Mouse (Mus musculus) forebrain, embryonic 15.5 days (tissue): Measurements from ENCODE around the gene Agtrap. TPM values are rescaled to one million over a fixed set of nuclear protein-coding genes. Genes with fewer than 3 reads are reported as not detected.
A peak's percentile ranks its signal among the peaks of the same experiment; 100 is the strongest.
"Not testable (repeated sequence)": the region's sequence is repeated elsewhere in the genome, so short reads cannot be mapped to it uniquely, and the experiment has no call there.

Source experiments
- ATAC-seq: fragments of 200-750 bp; cut with Nextera tagmentation; replicated peaks from 2 replicates; pipeline ENCODE4 v1.8.0; 2017; ENCODE audit warnings: mild to moderate bottlenecking, moderate TSS enrichment, moderate library complexity
- H3K27ac ChIP-seq: fragments of 300-500 bp; sonication (generic); replicated peaks from 2 replicates; pipeline ENCODE4 v1.5.1; 2015; ENCODE audit warnings: mild to moderate bottlenecking, inconsistent platforms
- H3K27me3 ChIP-seq: fragments of 300-500 bp; sonication (generic); 2 replicates; pipeline ENCODE4 v1.6.1; 2015; ENCODE audit warnings: inconsistent platforms
- H3K36me3 ChIP-seq: fragments of 300-500 bp; sonication (generic); 2 replicates; pipeline ENCODE4 v1.6.1; 2015; ENCODE audit warnings: mild to moderate bottlenecking, inconsistent platforms
- H3K4me1 ChIP-seq: fragments of 300-500 bp; sonication (generic); 2 replicates; pipeline ENCODE4 v1.6.1; 2015; ENCODE audit warnings: inconsistent platforms
- H3K4me2 ChIP-seq: fragments of 300-500 bp; sonication (generic); replicated peaks from 2 replicates; pipeline ENCODE4 v1.6.1; 2015; ENCODE audit warnings: mild to moderate bottlenecking, inconsistent platforms
- H3K4me3 ChIP-seq: fragments of 300-500 bp; sonication (generic); 2 replicates; pipeline ENCODE4 v1.5.1; 2015; ENCODE audit warnings: mild to moderate bottlenecking, inconsistent platforms
- H3K9ac ChIP-seq: fragments of 300-500 bp; sonication (generic); replicated peaks from 2 replicates; pipeline ENCODE4 v1.6.1; 2015; ENCODE audit warnings: mild to moderate bottlenecking, inconsistent platforms
- H3K9me3 ChIP-seq: fragments of 300-500 bp; sonication (generic); 2 replicates; pipeline ENCODE4 v1.6.1; 2016; ENCODE audit warnings: inconsistent platforms
- WGBS: fragments of 180-500 bp; shearing (Covaris S2); methylation state at CpG from one replicate; pipeline ENCODE4 v1.1.7; 2015; ENCODE audit warnings: mixed read lengths; 5-methylcytosine and 5-hydroxymethylcytosine counted together
- polyA plus RNA-seq: library from polyadenylated mRNA; unstranded; fragments of >200 nt; fragmentation: Nextera tagmentation; extraction: Ambion mirVana; gene quantifications from 2 replicates; pipeline ENCODE4 v1.2.1, GENCODE M21; 2015

Gene Agtrap
- polyA plus RNA-seq, 1 experiment from 2014 or later: 5.6 TPM

DNA sequence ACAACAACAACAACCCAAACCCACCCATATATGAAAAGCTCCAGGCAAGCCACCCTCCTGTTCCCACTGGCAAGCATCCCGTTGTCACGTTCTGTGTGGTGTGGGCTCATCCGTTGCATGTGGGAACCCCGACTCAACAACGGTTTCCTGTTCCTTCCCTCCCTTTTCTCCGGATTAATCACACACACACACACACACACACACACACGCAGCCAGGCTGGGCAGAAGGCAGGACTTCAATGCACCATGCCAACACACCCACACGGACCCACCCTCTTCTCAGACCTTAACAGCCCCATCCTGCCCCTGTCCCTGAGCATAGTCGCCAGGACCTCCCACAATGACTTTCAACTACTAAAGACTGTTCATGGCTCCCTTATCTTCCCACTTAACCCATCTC, 32.7 kb upstream of the Agtrap start:
- no peaks in the 10 kb centered on the region for H3K27me3 ChIP-seq
- H3K4me3 ChIP-seq: no peak overlapping the region
- H3K9me3 ChIP-seq: no peaks in the 10 kb centered on the region
- no peaks in the 10 kb centered on the region for H3K36me3 ChIP-seq
- ATAC-seq: 0 out of 2 replicates have a peak, but pooled peaks have one; percentile 0
- H3K4me2 ChIP-seq: no peak overlapping the region
- H3K9ac ChIP-seq: no peak overlapping the region
- H3K4me1 ChIP-seq: peaks cover 50% of the 10 kb centered on the region
- 53% methylated on average over 9 of the region's 9 CpGs for WGBS
- peak overlapping the region; percentile 88 for H3K27ac ChIP-seq

DNA sequence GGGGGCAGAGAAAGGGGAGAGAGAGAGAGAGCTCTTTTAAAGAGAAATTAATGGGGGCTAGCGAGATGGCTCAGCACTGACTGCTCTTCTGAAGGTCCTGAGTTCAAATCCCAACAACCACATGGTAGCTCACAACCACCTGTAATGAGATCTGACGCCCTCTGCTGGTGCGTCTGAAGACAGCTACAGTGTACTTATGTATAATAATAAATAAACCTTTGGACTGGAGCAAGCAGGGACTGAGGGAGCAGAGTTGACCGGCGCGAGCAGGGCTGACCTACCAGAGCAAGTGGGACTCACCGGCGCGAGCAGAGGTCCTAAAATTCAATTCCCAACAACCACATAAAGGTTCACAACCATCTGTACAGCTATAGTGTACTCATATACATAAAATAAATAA, 31.7 kb upstream of the Agtrap start:
- H3K9ac ChIP-seq, H3K9me3 ChIP-seq, H3K4me2 ChIP-seq, H3K36me3 ChIP-seq, H3K4me3 ChIP-seq, H3K27ac ChIP-seq, ATAC-seq, H3K27me3 ChIP-seq: not testable (repeated sequence)
- WGBS: 90% methylated on average over 9 of the region's 9 CpGs
- H3K4me1 ChIP-seq: peaks cover 50% of the 10 kb centered on the region

DNA sequence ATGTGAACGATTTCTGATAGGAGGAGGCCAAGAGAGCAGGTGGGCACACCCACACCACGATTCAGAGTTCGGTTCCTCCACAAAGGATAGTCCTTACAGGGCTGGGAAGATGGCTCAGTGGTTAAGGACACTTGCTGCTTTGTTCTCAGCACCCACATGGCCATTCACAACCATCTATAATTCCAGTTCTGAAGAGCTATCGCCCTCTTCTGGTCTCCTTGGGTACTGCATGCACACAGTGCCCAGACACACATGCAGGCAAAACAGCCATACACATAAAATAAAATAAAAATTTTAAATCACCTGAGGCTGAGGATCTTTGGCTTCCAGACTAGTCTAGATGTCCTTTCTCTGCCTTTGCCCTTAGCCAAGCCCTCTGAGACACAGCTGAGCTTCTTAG, 29.6 kb upstream of the Agtrap start:
- ATAC-seq: no peak
- Histone ChIP-seq H3K9me3 (no peaks in the 10 kb centered on the region), H3K27ac (no peak overlapping the region), H3K27me3 (no peaks in the 10 kb centered on the region), H3K4me2 (no peak overlapping the region), H3K4me3 (no peak overlapping the region), H3K4me1 (peaks cover 33% of the 10 kb centered on the region), H3K9ac (no peak overlapping the region), H3K36me3 (peaks cover 16% of the 10 kb centered on the region)
- WGBS: 82% methylated on average over 4 of the region's 4 CpGs

DNA sequence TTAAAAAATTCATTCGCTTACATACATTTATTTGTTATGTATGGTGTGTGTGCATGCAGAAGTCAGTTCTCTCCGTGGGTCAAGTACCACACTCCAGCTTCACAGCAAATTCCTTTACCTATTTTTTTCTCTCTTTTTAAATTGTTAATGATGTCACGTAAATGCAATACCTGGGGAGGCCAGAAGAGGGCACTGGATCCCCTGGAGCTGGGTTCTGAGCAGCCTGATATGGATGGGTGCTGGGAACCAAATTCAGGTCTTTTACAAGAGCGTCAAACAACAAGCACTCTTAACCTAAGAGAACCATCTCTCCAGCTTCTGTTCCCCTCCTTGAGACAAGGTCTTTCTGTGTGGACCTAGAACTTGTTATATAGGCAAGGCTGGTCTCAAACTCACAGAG, 28.8 kb upstream of the Agtrap start:
- ATAC-seq: no peak
- no peaks in the 10 kb centered on the region for H3K27me3 ChIP-seq
- 85% methylated on average over 4 of the region's 4 CpGs for WGBS

DNA sequence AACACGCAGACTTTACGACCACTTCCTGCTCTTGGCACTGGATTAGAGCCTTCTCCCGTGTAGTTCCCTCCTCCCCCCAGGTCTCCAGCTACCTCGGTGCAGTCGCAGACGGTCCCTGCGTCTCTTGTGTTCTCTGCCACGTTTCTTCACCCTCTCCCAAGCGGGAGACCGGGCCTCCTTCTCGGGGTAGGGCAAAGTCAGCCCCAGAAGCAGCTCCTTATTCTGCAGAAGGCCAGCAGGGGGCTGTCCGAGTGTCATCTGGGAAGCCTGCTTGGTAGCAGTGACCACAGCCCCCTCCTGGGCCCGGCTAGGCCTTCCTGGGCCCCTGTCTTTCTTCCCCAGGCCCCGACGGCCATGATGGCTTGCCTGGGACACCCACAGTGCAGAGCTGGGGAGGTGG, 27.6 kb upstream of the Agtrap start:
- H3K4me3 ChIP-seq: no peak overlapping the region
- peaks cover 16% of the 10 kb centered on the region for H3K4me1 ChIP-seq
- H3K27ac ChIP-seq: peak overlapping the region; percentile 75
- no peak overlapping the region for H3K9ac ChIP-seq
- ATAC-seq: 0 out of 2 replicates have a peak, but pooled peaks have one; percentile 15
- 9% methylated on average over 15 of the region's 15 CpGs for WGBS
- H3K9me3 ChIP-seq: no peaks in the 10 kb centered on the region
- H3K27me3 ChIP-seq: no peaks in the 10 kb centered on the region
- H3K36me3 ChIP-seq: peaks cover 24% of the 10 kb centered on the region
- no peak overlapping the region for H3K4me2 ChIP-seq

More for the DNA sequence above, 28.8 kb upstream of the Agtrap start:
- H3K4me2 ChIP-seq: no peak overlapping the region
- H3K4me1 ChIP-seq: peaks cover 26% of the 10 kb centered on the region
- no peak overlapping the region for H3K27ac ChIP-seq
- H3K4me3 ChIP-seq: no peak overlapping the region
- peaks cover 22% of the 10 kb centered on the region for H3K36me3 ChIP-seq
- no peak overlapping the region for H3K9ac ChIP-seq
- no peaks in the 10 kb centered on the region for H3K9me3 ChIP-seq

DNA sequence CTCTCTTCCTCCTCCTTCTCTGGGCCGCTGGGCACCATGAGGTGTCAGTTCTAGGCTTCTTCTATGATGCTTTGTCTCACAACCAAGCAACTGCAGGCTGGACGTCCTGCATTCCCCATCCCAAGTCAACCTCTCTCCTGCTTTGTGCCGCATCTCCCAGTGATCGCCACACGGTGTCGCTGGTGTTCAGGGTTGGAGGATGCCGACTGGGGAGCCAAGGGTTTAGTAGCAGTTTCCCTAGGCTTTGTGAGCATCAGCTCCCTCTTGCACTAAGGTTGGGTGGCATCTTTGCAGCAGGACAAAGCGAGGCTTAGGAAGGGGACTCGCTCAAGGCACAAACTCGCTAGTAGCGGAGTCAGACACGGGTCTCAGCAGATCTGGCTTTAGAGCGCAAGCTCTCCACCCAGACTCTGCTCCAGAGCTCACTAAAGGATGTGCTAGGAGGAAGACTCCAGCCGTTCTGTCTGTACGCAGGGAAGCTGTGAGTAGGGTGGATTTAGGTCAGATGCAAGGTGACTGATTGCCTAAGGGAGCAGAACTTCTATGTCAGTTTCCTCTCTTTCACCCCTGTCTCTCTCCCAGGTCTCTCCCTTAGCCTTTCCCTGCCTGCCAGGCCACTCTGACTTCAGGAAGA, 27.0 kb upstream of the Agtrap start:
- H3K27me3 ChIP-seq: no peaks in the 10 kb centered on the region
- H3K4me2 ChIP-seq: peak overlapping the region; percentile 7; the same call in 1 of the 2 replicates
- peaks cover 30% of the 10 kb centered on the region for H3K36me3 ChIP-seq
- peaks cover 13% of the 10 kb centered on the region for H3K4me1 ChIP-seq
- H3K27ac ChIP-seq: peak overlapping the region; percentile 75
- WGBS: 7% methylated on average over 15 of the region's 15 CpGs
- peak; percentile 83 for ATAC-seq
- no peaks in the 10 kb centered on the region for H3K9me3 ChIP-seq
- no peak overlapping the region; the same call in 1 of the 2 replicates for H3K9ac ChIP-seq
- H3K4me3 ChIP-seq: no peak overlapping the region

DNA sequence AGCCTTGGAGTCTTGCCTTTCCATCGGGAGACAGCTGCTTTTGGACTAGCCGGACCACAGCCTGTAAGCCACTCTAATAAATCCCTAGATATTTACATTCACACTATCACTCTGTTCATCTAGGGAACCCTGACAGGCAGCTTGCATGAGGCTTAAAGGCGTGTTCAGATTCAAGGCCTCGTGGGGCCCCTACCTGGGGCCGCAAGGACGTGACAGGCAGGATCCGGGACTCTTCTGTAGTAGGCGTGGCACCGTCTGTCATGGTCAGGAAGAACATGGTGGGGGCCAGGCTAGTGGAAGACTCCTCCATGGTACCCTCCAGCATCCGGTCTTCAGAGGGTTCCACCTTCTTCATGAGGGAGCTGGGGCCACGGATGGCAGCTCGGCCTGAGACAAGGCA, 24.7 kb upstream of the Agtrap start:
- Histone ChIP-seq H3K9me3 (no peaks in the 10 kb centered on the region), H3K27ac (no peak overlapping the region), H3K4me3 (no peak overlapping the region), H3K4me2 (no peak overlapping the region), H3K27me3 (no peaks in the 10 kb centered on the region), H3K9ac (no peak overlapping the region), H3K36me3 (peaks cover 39% of the 10 kb centered on the region), H3K4me1 (peaks cover 29% of the 10 kb centered on the region)
- no peak for ATAC-seq
- WGBS: 84% methylated on average over 12 of the region's 12 CpGs

DNA sequence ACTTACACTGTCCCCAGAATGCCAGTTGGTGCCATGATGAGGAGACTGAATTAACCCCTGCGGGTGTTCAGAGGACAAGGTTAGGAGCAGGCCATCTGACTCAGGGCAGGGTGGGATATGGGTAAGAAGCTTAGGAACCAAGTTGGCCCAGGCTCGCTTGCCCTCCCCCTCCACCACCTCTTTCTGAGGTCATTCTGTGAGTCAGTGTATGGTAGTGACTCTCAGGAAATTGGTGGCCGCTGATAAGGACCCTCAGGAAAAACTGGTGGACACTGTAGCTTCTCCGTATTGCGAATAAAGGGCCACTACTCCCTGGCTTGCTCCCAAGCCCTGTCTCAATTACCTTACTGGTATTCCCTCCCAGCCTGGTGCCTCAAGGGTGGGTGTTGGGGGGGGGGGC, 21.4 kb upstream of the Agtrap start:
- no peak overlapping the region for H3K9ac ChIP-seq
- H3K36me3 ChIP-seq: peaks cover 45% of the 10 kb centered on the region
- 92% methylated on average over 5 of the region's 5 CpGs for WGBS

DNA sequence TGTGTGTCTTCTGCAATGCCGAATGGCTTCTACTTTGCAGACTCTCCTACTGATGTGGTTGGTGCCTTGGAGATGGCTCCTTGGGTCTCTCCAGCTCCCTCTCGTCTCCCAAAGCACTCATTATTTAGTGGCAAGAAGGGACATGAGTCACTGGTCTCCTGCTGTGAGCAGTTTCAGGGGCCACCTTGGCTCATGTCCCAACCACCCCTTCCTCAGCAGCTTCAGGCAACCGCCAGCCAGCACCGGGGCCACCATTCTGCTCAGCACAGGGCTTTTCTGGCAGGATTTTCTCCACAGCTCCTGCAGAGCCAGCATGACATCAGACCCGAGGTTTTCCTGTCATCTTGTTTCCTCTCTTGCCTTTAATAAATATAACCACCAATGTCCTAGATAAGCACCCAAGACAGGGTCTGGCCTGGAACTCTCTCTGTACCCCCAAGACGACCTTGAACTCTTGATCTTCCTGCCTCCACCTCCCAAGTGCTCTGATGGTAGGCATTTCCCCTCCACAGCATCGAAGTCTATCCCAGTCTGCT, 20.8 kb upstream of the Agtrap start:
- H3K9ac ChIP-seq: no peak overlapping the region

More for the DNA sequence above, 21.4 kb upstream of the Agtrap start:
- ATAC-seq: no peak
- Histone ChIP-seq H3K4me2 (no peak overlapping the region), H3K4me1 (peaks cover 22% of the 10 kb centered on the region), H3K27me3 (no peaks in the 10 kb centered on the region), H3K4me3 (no peak overlapping the region), H3K27ac (no peak overlapping the region), H3K9me3 (no peaks in the 10 kb centered on the region)

DNA sequence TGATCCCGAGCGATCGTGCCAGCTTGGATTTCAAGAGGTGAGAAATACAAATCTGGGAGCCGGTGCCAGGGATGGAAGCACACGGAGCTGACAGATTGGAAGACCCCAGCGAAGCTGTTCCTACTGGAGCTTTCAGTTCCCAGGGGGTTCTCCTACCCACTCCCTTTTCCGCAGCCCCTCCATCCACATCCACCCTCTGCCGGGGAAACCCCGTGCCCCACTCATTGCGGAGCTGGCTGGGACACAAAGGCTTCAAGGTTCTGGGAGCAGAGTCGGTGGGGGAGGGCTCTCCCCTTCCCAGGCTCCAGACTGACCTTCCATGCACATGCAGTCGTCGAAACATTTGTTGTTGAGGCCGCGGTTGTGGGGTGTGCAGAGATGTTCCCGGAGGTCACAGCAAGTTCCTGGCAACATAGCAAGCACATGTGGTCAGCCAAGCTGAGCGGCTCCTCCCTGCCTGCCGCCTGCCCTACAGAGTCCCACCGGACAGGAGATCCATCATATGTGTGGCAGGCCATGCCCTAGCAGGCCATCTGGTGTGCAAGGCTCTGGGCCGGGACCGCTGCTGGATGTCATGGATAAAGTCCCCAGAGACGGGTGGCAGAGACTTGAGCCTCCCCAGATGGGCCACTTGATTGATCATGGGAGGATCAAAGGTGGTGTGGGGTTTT, 19.9 kb upstream of the Agtrap start:
- H3K4me1 ChIP-seq: peaks cover 22% of the 10 kb centered on the region
- no peak overlapping the region for H3K4me3 ChIP-seq
- no peaks in the 10 kb centered on the region for H3K9me3 ChIP-seq
- 60% methylated on average over 22 of the region's 22 CpGs for WGBS
- ATAC-seq: peak; percentile 67
- H3K9ac ChIP-seq: no peak overlapping the region
- H3K27me3 ChIP-seq: no peaks in the 10 kb centered on the region
- no peak overlapping the region for H3K4me2 ChIP-seq
- peak overlapping the region; percentile 75 for H3K27ac ChIP-seq
- peaks cover 34% of the 10 kb centered on the region for H3K36me3 ChIP-seq

More for the DNA sequence above, 20.8 kb upstream of the Agtrap start:
- Histone ChIP-seq H3K4me1 (peaks cover 22% of the 10 kb centered on the region), H3K36me3 (peaks cover 43% of the 10 kb centered on the region), H3K4me3 (no peak overlapping the region), H3K4me2 (no peak overlapping the region), H3K27ac (peak overlapping the region; percentile 75), H3K9me3 (no peaks in the 10 kb centered on the region), H3K27me3 (no peaks in the 10 kb centered on the region)
- 55% methylated on average over 7 of the region's 7 CpGs for WGBS
- ATAC-seq: no peak

DNA sequence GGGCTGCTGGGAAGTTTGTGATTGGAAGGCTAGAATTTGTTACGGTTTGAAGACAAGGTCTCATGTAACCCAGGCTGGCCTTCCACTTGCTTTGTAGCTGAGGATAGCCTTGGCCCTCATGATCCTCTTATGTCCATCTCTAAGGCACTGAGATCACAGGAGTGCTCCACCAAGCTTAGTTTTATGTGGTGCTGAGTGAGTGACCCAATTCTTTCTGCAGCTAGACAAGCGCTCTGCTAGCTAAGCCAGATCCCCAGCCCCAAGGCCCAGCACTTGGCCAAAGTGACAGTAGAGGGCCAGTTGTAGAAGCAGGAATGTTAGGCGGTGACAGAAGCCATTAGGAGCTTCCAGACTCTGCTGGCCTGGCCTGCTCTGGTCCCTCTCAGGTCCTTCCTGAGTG, 16.3 kb upstream of the Agtrap start:
- no peaks in the 10 kb centered on the region for H3K27me3 ChIP-seq
- no peaks in the 10 kb centered on the region for H3K9me3 ChIP-seq
- peaks cover 33% of the 10 kb centered on the region for H3K4me1 ChIP-seq
- ATAC-seq: no peak
- WGBS: 87% methylated on average over 3 of the region's 3 CpGs
- H3K36me3 ChIP-seq: peaks cover 17% of the 10 kb centered on the region; the same call in 1 of the 2 replicates
- H3K4me3 ChIP-seq: no peak overlapping the region
- no peak overlapping the region for H3K27ac ChIP-seq
- H3K9ac ChIP-seq: no peak overlapping the region
- H3K4me2 ChIP-seq: no peak overlapping the region

DNA sequence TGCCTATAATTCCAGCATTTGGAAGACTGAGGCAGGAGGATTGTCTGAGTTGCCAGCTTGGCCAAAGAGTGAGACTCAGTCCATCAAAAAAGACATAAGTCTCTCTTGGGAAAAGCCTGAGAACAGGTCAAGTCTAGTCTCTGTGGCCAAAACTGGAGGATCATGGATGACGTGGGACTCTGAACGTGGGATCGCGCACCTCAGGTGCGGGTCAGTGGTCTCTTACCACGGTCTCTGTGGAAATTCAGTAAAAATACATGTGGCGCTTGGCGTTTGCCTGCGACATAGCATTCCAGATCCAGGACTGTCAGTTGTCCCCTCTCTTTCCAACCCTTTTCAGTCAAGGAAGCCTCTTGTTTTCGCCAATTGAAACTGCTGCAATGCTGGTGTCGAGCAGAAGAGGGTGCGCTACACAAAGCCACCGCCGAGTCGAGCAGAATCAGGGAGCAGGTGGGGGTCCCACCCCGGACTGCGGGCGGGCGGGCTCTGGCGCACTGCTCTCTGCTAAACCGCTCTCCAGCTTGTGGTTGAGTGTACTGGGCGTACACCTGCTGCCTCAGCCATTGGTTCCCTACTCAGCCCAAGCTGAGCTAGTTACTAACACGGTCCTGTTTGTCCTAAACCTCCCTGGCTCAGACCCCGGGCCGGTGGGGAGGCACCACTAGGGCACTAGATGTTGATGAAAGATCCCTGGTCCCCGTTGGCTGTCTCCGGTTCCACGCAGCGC, 14.1 kb upstream of the Agtrap start:
- 14% methylated on average over 29 of the region's 29 CpGs for whole genome bisulfite sequencing
- H3K9ac ChIP-seq: peak overlapping the region; percentile 39
- peaks cover 11% of the 10 kb centered on the region; the same call in 1 of the 2 replicates for H3K36me3 ChIP-seq
- H3K27ac ChIP-seq: peak overlapping the region; percentile 73
- no peaks in the 10 kb centered on the region for H3K27me3 ChIP-seq
- H3K4me1 ChIP-seq: peaks cover 14% of the 10 kb centered on the region
- H3K4me2 ChIP-seq: peak overlapping the region; percentile 44
- peak overlapping the region; percentile 21 for H3K4me3 ChIP-seq
- peak; percentile 90 for ATAC-seq
- no peaks in the 10 kb centered on the region for H3K9me3 ChIP-seq
